ENCODE assay signal across 26 mouse cellular contexts in the genomic region with DNA sequence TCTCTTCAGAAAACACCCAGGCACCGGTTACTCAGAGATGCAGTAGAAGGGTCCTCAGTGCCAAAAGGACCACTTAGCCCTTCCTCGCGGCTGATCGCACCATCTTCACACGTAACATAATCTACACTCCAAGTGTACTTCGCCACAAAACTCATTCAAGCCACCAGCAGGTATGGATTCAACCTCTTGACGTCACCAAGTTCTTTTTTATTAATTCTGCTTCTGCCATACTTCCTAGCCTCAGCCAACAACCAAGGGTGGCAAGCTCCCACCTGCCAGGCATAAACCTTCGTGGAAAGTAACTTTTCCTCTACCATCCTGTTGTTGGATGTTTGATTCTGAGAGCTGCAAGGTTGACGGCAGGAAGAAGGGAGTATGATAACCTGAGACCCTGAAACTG. TPM values are rescaled to one million over a fixed set of nuclear protein-coding genes. Genes with fewer than 3 reads are reported as not detected.
"Had no signal": no experiment of that assay in that cellular context is flagged by ENCODE, and none has a peak within 500 bp of the region (broad histone marks: within the 10 kb centered on the region; RNA-seq: fewer than 3 reads in every experiment).

No protein-coding gene starts in this region.

- DNase-seq: lung, adult 18-20 months; lung, postnatal 10 days; lung, postnatal 4 days; midbrain, embryonic 14.5 days; retina, postnatal 1 day; right cerebral cortex, adult 18-20 months; right cerebral cortex, postnatal 25 days; right cerebral cortex, postnatal 4 days; spleen, adult 18-20 months; thymus, adult 18-20 months; thymus, postnatal 14 days had no signal

- H3K9ac ChIP-seq: liver, embryonic 12.5 days; liver, embryonic 14.5 days; lung, embryonic 14.5 days; neural tube, embryonic 13.5 days; neural tube, embryonic 15.5 days had no signal

- H3K4me3 ChIP-seq: liver, embryonic 12.5 days; midbrain, embryonic 10.5 days; myocyte; neural tube, embryonic 13.5 days; neural tube, embryonic 15.5 days had no signal

- H3K36me3 ChIP-seq: liver, embryonic 12.5 days; midbrain, embryonic 10.5 days; neural tube, embryonic 13.5 days; neural tube, embryonic 15.5 days had no signal

- H3K27me3 ChIP-seq: liver, embryonic 12.5 days; neural tube, embryonic 13.5 days; neural tube, embryonic 15.5 days had no signal

- H3K4me1 ChIP-seq: liver, embryonic 12.5 days; midbrain, embryonic 10.5 days; neural tube, embryonic 15.5 days had no signal

- H3K9me3 ChIP-seq: liver, embryonic 12.5 days; midbrain, embryonic 10.5 days; neural tube, embryonic 13.5 days; neural tube, embryonic 15.5 days had no signal

- H3K4me2 ChIP-seq: liver, embryonic 12.5 days; lung, embryonic 14.5 days; neural tube, embryonic 13.5 days; neural tube, embryonic 15.5 days had no signal

- ATAC-seq: liver, embryonic 12.5 days had no signal

- H3K27ac ChIP-seq: liver, embryonic 12.5 days; liver, embryonic 14.5 days; midbrain, embryonic 10.5 days; neural tube, embryonic 13.5 days; neural tube, embryonic 15.5 days had no signal

RNA-seq across cellular contexts. Expression of a gene that starts 28.1 kb away (rescaled TPM):
- total RNA-seq: megakaryocyte, adult 5-6 weeks; megakaryocyte-erythroid progenitor cell, adult 5-6 weeks had no signal
- polyA plus RNA-seq: liver, embryonic 12.5 days; liver, embryonic 14.5 days; liver, embryonic 16.5 days; lung, embryonic 14.5 days; midbrain, embryonic 10.5 days; midbrain, embryonic 14.5 days; midbrain, embryonic 16.5 days; myocyte; neural tube, embryonic 11.5 days; neural tube, embryonic 13.5 days; neural tube, embryonic 15.5 days; small intestine, adult 2 months; stomach, embryonic 14.5 days; stomach, embryonic 16.5 days had no signal
